Mouse (Mus musculus) neural tube, embryonic 14.5 days (tissue): ENCODE data around the gene Cyp2c37. TPM values are rescaled to one million over a fixed set of nuclear protein-coding genes. Genes with fewer than 3 reads are reported as not detected.
"Not testable (repeated sequence)": the region's sequence is repeated elsewhere in the genome, so short reads cannot be mapped to it uniquely, and the experiment has no call there.

ENCODE experiments used
- ATAC-seq: fragments of 200-750 bp; cut with Nextera tagmentation; 2 replicates; pipeline ENCODE4 v1.8.0; 2017; ENCODE audit warnings: low read depth, mild to moderate bottlenecking, moderate TSS enrichment, moderate library complexity
- H3K27ac ChIP-seq: fragments of 300-500 bp; sonication (generic); 2 replicates; pipeline ENCODE4 v1.5.1; 2014; ENCODE audit warnings: low read depth, mild to moderate bottlenecking, control low read depth, low read length, moderate library complexity, mixed read lengths
- H3K27me3 ChIP-seq: fragments of 300-500 bp; sonication (generic); 2 replicates; pipeline ENCODE4 v1.6.1; 2014; ENCODE audit warnings: low read length; ENCODE audit not compliant: control insufficient read depth, insufficient read depth
- H3K36me3 ChIP-seq: fragments of 300-500 bp; sonication (generic); 2 replicates; pipeline ENCODE4 v1.6.1; 2014; ENCODE audit warnings: low read length, mixed read lengths; ENCODE audit not compliant: control insufficient read depth, insufficient read depth
- H3K4me1 ChIP-seq: fragments of 300-500 bp; sonication (generic); 2 replicates; pipeline ENCODE4 v1.6.1; 2014; ENCODE audit warnings: low read length; ENCODE audit not compliant: control insufficient read depth, insufficient read depth
- H3K4me2 ChIP-seq: fragments of 300-500 bp; sonication (generic); 2 replicates; pipeline ENCODE4 v1.6.1; 2014; ENCODE audit warnings: mild to moderate bottlenecking, low read depth, low read length, control low read depth
- H3K4me3 ChIP-seq: fragments of 300-500 bp; sonication (generic); 2 replicates; pipeline ENCODE4 v1.5.1; 2014; ENCODE audit warnings: low read depth, low read length, control low read depth, mixed read lengths
- H3K9ac ChIP-seq: fragments of 300-500 bp; sonication (generic); replicated peaks from 2 replicates; pipeline ENCODE4 v1.6.1; 2014; ENCODE audit warnings: low read depth, mild to moderate bottlenecking, control low read depth, low read length, mixed read lengths
- H3K9me3 ChIP-seq: fragments of 300-500 bp; sonication (generic); 2 replicates; pipeline ENCODE4 v1.6.1; 2016; ENCODE audit warnings: low read length; ENCODE audit not compliant: control insufficient read depth
- WGBS: fragments of 180-500 bp; shearing (Covaris S2); extraction: QIAGEN DNeasy Blood & Tissue Kit; methylation state at CpG from one replicate; pipeline ENCODE4 v1.1.7; 2014; 5-methylcytosine and 5-hydroxymethylcytosine counted together
- polyA plus RNA-seq: library from polyadenylated mRNA; unstranded; fragments of >200 nt; fragmentation: Nextera tagmentation; extraction: Ambion mirVana; gene quantifications from 2 replicates; pipeline ENCODE4 v1.2.1, GENCODE M21; 2014

Cyp2c37 gene
- polyA plus RNA-seq: not detected in 2 replicates

DNA sequence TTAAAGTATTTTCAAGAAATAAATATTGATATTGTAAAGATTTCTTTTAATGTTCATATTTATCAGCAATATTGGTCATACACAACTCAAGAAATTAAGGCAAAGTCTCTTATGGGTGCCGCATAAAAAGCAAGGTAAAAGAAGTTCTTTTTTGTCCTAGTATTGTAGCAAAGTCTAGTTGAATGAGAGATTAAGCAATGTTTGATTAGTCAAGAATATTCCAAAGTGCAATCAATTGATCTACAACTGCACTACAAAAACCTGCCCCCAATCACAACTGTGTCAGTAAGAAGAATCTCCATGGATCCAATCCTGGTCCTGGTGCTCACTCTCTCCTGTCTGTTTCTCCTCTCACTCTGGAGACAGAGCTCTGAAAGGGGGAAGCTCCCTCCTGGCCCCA lies at the start of gene Cyp2c37:
Gene Cyp2c37 (plus strand): TSS at position 285 of the 400 bp plus-strand sequence.
- H3K9ac ChIP-seq, ATAC-seq, H3K9me3 ChIP-seq, H3K36me3 ChIP-seq, H3K27ac ChIP-seq, H3K4me2 ChIP-seq, H3K4me1 ChIP-seq, H3K4me3 ChIP-seq, H3K27me3 ChIP-seq: not testable (repeated sequence)
- WGBS: 100% methylated on average over 1 of the region's 1 CpGs

DNA sequence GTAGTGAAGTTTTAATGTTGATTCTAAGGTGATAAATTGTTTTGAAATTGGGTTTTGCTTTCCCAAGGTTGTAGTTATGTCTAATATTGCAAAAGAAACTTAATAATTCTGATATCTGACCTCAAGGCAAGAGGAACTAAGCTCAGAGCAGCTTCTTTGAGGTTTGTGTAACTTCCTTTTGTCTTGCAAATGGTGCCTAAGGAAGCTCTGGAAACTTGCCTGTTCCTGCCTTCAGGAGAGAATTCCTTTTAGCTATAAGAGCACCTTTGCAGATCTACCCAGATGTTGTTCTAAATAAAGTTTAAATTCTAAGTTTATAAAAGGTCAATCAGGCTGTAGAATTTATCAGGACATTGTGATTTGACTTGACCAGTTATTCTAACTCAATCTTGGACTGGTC lies 31.4 kb upstream of the Cyp2c37 start:
- H3K9me3 ChIP-seq, H3K27ac ChIP-seq, H3K4me2 ChIP-seq, H3K36me3 ChIP-seq, H3K4me3 ChIP-seq, H3K27me3 ChIP-seq, H3K9ac ChIP-seq, H3K4me1 ChIP-seq, ATAC-seq: not testable (repeated sequence)

- H3K9ac ChIP-seq, H3K4me1 ChIP-seq, H3K4me3 ChIP-seq, H3K9me3 ChIP-seq, H3K4me2 ChIP-seq, ATAC-seq, H3K27ac ChIP-seq, H3K27me3 ChIP-seq, H3K36me3 ChIP-seq: not testable (repeated sequence)
- 89% methylated on average over 3 of the region's 3 CpGs for WGBS
These were observed 21.1 kb upstream of the Cyp2c37 start for GRCm38 (mm10) chr19:39971096-39971495.

- Histone ChIP-seq H3K9me3 (no peaks in the 10 kb centered on the region), H3K27me3 (no peaks in the 10 kb centered on the region), H3K27ac (no peak overlapping the region), H3K4me3 (no peak overlapping the region), H3K36me3 (no peaks in the 10 kb centered on the region), H3K9ac (no peak overlapping the region), H3K4me2 (no peak overlapping the region), H3K4me1 (no peaks in the 10 kb centered on the region)
- ATAC-seq: no peak
- WGBS: 80% methylated on average over 2 of the region's 2 CpGs
These were observed 2.8 kb upstream of the Cyp2c37 start for GRCm38 (mm10) chr19:39989471-39989870.

Other genes with a start within 250 kb of the Cyp2c37 start
- not detected in 2 replicates for gene Cyp2c40, start 179.6 kb upstream of the Cyp2c37 start, polyA plus RNA-seq
- gene Cyp2c69, start 105.6 kb upstream of the Cyp2c37 start, polyA plus RNA-seq: not detected in 2 replicates
- not detected in 2 replicates for gene Cyp2c54, start 81.4 kb downstream of the Cyp2c37 start, polyA plus RNA-seq
- not detected in 2 replicates for gene Cyp2c50, start 97.3 kb downstream of the Cyp2c37 start, polyA plus RNA-seq
- gene Cyp2c70, start 194.9 kb downstream of the Cyp2c37 start, polyA plus RNA-seq: not detected in 2 replicates